Mouse (Mus musculus) mouse trophoblast stem cell (cell line): Measurements from ENCODE around the gene Slc4a4.

Experiments
- in situ Hi-C, 2 experiments: fragments of 300-500 bp; cut with MseI, MboI; formaldehyde crosslinking; loops; 2 replicates in 1 of 2; 3 replicates in 1 of 2; pipeline ENCODE4 v1.15.1; 2025

The Slc4a4 gene

DNA sequence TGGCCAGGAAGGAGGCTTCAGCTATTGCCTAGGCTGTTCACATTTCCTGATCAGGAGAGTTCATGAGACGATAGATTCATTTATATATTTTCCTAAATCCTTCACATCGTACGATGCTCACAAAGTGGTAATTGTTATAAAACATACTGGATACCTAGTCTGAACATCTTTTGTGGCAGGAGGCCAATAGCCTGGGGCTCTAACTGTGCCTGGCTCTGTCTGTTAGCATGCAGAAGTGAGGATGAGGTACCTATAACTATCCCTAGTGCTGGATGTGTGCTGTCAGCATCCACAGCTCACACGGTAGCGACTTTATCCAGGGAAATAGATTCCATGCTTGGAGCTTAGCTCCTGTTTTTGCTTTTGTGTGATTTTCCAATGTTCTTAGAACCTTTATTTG lies 28.5 kb downstream of the Slc4a4 start:
- in situ Hi-C loops = no loop called here

DNA sequence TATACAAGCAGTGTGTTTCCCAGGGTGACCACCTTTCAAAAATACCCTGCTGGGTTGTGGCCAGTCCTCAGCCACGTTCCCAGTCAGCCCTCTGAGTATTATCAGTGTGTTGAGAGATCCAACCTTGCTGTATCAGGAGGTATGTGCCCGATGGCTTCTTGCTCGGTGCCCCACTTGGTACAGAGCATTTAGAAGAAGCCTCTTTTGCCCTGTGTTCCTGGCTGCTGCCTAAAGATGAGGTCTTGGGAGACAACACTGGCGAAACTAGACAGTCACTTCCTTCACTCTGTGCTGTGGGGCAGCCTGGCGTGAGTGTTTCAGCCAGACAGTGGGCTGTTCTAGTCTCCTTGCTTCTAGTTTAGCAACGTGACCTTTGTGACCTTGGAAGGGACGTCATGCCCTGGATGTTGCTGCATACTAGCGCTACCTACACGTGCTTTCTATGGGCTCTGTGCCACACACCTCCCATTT lies 29.9 kb downstream of the Slc4a4 start:
- in situ Hi-C loops = no loop called here

DNA sequence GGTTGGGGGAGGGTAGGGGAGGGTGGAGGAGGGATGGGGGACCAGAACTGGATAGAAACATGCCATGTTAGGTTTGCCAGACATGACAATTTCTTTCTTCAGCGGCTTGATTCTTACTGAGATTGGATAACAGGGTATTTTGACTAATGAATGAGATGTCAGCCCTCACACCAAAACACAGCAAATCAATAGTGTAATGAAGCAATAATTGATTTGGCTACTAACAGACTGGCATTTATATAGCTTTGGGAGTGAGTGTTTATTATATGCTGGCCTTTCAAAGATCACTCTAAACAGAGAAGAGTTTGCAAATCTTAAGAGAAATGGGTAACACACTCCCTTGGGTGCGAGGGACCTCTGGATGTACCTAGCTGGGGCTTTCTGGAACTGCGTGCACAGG lies 30.6 kb downstream of the Slc4a4 start:
- in situ Hi-C loops = no loop called here

DNA sequence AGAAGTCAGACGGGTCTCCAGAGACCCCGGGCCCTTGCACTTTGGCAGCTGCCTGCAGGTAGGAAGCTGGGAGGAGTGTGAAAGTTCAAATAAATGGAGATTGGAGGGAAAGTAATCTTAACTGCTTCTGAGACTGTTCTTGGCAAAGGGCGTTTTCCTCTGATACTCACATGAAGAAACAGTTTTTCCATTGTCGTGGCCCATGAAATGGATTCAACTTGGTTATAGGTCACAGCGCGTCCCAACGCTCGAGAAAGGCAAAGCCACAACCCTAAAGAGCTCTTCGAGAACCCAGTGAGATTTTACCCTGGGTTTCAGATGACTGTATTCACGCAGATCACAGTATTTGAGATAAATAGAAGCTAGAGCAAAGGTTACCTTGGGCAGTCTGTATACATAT lies 31.0 kb downstream of the Slc4a4 start:
- in situ Hi-C loops = no loop called here

DNA sequence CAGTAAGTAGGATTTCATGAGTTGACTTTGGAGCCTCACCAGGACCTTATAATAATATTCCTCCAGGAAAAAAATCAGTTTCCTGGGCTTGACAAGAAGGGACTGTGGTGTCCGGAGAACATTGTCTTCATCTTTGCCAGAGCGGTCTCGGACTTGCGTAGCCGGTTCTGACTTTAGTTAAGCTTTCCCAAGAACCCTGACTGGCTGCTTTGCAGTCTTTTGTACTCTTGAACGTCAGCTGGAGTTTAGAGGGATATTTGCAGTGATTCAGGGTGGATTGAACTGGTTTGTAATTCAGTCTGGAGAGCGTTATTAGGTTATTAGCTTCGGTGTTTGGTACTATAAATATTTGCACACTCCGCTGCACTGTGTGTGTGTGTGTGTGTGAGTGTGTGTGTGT lies 31.9 kb downstream of the Slc4a4 start:
- in situ Hi-C loops = no loop called here

DNA sequence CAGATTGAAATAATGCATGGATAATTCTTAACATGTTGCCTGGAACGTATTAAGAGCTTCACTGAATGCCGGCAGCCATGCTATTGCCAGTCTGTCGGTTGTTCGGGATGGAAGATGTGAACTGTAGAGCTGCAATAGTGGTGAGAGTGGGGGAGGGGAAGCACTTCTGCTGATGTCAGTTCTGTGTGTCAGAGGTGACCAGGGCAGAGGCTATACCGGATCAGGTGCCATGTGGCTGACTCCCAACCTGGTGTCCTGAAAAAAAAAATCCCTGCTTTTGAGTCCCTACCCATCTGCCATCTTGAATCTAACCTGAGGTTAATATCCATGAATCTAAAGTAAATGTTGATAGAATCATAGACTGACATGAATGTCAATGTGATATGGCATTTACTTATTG lies 39.0 kb downstream of the Slc4a4 start:
- in situ Hi-C loops = no loop called here

DNA sequence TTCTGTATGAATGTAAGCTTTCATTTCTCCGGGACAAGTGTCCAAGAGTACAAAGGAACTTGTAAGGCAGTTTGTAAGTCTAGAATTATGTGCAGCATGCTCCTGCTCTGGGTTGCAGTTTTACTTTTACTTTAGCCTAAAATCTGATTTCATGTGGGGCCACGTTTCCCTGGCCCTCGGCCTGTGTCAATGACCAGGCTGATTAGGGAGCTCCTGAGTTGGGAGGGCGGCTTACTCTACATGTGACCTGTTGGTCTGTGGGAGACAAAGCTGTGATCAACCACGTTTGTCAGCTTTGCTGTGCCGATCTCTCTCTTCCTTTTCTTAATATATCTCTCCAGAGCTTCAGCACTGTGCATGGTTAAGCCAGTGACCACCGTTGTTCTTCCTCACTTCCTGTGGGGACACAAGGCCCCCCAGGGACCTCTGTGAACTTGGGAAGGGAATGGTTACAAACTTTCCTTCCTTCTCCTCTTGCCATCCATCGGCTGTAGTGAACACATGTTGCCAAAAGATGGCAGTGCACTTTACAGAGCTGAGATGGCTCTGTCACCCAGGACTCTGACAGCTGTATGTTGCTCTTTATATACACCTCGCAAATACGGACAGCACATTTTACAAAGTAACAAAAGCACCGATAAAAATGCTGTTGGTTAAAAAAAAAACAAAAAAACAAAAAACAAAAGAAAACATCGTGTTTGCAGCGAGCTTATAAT lies 41.7 kb downstream of the Slc4a4 start:
- in situ Hi-C loops = no loop called here

DNA sequence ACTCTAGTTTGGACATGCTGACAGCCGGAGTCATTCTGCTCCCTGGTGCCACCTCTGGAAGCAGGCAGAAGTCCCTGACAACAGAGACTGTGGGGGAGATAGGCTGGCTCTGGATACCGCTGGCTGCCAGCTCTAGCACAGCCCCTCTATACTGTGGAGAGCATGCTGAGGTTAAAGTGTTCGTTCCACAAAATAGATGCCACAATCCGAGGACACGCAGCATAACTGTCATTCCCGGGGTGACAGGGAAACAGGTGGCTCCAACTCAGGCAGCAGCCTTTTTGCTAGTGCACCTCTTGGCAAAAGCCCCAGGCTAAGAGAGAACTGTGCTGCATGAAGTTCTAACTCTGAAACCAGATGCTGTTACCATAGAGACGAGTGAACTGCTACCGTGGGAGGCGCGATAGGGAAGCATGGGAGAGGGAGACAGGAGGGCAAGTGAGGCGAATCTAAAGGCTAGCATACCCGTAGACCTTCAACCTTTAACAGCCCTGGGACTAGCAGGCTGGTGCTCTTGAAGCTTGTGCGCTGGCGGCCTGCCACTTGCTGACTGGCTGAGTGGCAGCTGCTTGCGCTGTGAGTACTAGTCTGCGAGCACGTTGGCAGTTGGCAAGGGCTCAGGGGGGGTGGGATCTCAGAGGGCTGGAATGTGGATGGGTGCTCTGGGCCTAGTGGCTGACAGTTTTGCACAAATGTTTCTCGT lies 42.9 kb downstream of the Slc4a4 start:
- in situ Hi-C loops = no loop called here

DNA sequence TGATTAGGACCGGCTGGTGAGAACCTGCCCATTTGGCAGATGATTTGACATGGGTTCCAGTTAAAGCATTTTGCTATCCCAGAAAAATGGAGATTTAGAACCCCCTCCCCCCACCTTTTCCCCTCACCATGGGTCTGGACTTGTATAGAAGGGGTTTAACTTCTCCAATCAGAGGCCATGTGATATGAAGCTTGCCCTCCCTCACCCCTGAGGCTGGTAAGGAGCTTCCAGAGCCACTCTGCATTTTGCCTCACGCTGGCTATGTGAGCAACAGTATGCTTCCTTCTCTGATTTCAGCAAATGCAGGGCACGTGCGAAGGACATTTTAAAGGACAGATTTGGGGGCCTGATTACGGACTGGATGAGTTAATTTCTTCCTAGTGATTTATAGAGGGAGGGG lies 43.5 kb downstream of the Slc4a4 start:
- in situ Hi-C loops = no loop called here

DNA sequence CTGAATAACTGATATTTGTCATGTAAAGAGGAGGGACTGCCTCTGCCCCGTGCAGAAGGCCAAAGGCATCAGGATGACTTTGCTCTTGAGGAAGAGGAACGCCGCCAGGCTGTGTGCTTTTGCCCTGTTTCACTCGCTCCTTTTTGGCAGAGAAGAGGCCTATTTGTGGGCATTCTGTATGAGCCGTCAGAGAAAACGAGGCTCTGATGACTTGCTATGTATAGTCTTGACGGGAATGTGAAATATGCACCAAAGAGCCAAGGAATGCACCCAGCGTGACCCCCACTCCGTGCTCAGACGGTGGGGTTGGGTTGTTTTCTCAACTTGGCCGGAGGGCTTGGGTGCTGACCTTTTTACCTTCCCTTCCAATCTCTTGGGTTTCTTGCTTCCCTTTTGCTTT lies 44.0 kb downstream of the Slc4a4 start:
- in situ Hi-C loops = no loop called here

DNA sequence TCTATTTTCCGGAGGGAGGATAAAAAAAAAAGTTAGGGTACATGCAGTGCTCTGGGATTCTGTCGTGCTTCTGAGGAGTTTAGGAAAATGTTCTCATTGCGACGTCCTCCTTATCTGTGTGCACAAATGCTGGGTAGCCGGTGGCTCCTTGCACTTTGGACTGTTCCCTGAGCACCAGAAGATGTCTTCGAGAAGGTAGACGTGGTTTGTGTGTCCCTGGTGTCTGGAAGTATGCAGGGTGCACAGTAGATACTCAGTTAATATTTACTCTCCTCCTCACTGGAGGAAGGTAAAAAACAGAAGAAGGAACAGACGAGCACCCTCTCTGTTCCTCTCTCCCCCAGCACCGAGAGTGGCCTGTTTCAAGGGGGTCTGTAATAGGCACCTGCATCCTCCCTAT lies 44.6 kb downstream of the Slc4a4 start:
- in situ Hi-C loops = no loop called here

DNA sequence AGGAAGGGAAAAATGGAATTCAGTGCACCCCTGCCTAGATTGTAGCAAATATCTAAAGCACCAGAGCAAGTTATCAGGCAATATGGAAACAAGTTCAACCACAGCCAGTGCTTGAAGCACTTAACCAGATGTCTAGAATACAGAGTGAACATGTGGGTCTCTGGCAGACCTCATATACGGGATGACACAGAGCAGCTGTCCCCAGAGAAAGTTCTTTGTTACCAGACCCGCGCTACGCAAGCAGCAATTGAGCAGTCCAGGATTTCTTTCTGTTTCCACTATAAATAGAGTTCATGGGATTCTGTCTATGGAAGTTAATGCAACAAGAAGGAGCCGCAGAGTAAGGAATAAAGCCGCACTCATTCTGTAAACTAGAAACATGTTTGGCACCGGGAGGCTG lies 46.8 kb downstream of the Slc4a4 start:
- in situ Hi-C loops = no loop called here

DNA sequence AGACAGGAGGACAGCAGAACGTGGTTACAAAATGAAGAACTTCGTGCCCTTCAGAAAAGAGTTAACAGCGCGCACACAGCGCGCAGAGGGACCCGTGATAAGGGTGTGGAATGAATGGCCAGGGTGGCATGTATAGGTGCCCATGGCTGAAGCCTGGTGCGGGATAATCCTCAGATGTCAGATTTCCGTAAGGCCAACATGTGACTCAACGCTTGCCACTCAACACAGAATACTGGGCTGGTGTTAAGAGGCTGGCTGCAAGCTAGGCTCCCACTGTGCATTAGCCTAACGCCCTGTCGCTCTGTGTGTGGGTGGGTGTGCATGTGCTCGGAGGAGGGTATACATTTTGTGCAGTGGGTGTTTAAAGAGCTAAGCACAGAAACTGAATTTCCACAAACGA lies 47.3 kb downstream of the Slc4a4 start:
- in situ Hi-C loops = no loop called here

DNA sequence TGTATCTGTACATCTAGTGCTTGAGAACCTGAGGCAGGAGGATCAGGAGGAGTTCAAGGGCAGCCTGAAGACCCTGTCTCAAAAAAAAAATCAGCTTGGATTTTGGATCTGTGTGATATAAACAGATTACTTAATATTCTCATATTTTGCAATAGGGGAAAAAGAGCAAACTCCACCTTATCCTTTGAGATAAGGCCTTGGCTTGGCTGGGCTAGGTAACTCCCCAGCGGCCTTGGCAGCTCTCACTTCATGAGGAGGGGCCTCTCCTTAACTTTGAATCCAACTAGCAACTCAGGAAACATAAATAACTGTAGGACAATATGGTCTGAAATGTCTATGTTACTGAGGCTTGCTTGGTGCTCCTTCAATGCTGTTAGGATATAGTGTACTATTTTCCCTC lies 51.6 kb downstream of the Slc4a4 start:
- in situ Hi-C loops = no loop called here

DNA sequence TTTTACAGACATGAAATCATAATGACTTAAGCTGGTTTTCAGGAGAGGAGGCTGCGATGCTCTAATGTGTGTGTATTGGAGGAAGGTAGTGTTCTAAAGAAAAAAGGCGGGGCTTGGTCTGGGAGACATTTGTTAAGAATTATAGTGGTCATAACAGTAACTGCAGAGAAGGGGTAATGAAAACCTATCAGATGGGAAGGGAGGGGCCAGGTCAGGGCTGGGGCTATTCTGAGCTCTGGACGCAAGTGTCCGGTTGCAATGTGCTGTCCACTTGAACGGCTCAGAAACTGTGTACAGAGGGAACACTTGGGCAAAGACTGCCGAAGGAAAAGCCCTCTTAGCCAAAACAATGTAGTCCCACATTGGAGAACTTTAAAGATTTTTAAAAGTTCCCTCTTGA lies 52.5 kb downstream of the Slc4a4 start:
- in situ Hi-C loops = no loop called here

DNA sequence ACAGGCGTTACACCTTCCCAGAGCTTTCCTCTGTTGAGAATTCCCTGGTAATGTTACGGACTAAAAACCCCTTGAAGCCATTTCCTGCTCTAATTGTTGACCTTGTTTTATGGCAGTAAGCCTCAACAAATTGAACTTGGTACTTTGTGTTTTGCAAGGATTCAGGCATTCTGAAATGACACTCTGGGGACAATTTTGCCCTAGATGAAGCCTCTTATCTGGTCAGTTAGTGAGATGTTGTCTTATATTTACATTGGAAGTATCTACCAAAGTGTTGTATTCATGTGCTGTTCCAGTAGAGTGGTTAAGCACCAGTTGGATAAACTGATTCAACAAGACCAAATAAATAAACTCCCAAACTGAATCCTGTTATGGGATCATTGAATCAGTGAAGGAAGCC lies 53.2 kb downstream of the Slc4a4 start:
- in situ Hi-C loops = no loop called here

DNA sequence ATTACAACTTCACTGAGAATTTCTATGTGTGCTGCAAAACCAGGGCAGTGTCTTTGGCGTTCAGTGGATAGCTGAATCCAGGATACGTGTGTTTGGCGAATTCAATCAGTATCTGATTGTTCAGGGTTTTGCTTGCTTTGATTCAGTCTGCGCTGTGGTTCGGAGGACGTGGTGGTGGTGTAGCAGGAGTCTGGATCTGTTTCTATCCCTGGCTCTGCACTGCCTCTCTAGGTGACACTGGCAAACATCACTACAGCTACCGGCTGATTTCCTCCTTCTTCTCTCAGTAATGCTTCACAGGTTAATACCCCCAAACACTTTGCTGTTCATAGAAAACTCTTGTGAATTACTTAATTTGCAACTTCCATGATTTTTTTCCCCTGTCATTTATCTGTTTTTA lies 55.3 kb downstream of the Slc4a4 start:
- in situ Hi-C loops = no loop called here

DNA sequence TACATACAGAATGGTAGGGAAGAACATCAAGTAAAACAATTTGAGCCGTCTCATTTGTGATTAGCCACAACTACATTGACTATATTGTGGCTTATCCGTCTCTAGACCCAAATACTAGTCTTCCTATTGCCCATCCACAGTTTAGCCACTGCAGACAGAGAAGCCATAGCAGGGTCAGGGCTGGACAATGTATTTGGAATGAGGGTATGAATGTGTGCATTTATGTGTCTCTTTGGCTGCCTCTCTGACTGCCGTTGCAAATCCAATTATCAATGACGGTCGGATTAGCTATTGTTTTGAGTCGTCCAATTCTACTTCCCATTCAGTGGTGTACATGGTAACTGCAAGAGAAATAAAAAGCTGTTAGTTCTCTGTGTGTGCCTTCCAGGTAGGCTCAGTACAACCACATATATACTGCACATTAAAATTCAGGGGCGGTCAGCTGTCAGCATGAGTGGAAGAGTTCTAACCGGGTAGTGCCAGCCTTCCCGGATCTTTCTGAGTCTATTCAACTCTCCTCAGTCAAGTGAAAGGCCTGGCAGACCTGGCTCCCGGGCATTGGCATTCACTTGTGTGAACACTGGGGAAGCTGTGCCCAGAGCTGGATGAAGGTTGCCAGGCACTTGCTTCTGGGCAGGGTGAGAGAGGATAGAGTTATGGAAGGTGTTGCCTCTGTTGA lies 59.2 kb downstream of the Slc4a4 start:
- in situ Hi-C loops = no loop called here

DNA sequence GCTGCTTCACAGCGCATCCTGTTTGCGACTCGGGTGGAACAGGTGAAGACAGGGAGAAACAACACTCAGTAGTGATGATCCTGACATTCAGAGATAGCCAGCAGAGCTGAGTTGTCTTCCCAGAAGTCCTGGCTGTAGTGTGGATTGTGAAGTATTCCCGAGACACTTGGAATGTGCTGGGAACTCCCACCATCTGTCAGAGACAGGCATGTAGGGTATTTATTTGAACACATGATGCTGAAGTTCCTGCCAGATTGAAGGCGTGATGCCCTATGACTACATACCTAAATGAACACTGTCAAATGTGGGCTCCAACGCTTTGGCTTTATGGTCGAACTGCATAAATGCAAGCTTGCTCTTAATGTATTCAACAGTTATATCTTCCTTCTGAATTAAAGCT lies 63.7 kb downstream of the Slc4a4 start:
- in situ Hi-C loops = no loop called here

DNA sequence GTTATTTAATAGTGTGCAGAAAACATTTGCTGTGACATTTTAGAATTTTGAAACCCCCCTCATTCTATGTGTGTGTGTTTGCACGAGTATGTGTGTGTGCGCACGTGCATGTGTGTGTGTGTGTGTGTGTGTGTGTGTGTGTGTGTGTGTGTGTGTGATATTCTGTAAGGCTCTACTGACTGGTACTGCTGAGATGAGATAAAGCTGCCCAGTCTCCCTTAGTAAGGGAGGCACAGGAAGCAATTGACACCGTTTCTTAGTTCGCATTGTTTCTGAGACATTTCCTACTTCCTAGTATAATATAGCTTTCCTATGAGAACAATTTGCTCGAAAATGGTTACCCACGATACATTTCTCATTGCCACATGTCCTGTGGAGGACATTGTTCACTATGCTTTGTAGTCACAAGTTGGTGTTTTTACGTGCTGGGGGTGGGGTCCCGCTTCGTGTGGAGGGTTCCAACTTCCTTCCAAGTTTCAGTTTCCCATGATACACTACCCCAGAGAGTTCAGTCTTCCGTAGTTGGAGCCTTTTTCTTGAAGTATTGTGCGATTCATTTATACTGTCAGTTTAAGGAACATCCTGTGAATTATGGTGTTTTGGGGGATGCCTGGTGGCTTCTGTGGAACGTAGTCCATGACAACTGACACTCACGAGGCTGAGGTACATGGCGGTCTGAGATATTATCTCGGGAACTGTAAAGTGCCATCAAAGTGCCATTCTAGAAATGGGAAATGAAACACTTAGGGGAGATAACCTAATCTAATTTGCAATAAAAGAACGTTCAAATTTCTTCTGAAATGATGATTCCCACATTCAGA lies 66.3 kb downstream of the Slc4a4 start:
- in situ Hi-C loops = no loop called here

DNA sequence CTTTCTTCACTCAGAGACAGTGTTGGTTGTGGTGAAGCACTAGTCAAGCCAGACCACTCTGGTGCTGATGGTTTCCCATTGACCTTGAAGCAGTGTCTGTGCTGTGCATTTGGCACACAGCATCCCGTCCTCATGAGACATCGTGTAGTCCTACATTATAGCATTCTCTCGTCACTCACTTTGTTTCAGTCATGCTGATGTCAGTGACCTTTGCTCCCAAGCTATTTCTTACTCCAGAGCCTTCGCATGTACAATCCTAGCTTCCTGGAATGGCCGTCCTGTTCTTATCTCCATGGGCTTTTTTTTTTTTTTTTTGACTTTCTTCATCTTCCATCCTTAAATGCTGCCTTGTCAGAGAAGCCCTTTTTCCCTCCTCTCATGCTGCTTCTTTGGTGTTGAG lies 71.1 kb downstream of the Slc4a4 start:
- in situ Hi-C loops = no loop called here

DNA sequence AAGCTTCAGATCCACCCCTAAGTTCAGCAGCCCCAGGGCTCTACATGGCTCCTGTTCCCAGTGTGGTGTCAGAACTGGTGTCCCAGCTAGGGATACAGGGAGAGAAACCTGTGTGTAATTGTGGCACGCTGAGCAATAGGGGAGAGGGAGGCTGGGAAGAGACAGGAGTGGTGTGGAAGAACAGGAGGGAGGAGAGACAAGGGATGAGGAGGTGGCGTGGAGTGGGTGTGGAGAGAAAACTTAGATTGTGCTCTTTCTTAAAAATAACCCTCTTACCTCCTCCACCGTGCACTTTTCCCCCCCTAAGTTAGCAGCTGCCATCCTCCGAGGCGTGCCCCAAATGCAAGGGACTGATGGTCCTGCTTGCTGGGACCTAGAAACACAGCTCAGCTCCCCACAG lies 72.3 kb downstream of the Slc4a4 start:
- in situ Hi-C loops = no loop called here
